Mouse (Mus musculus): ENCODE results near the gene Usp47.

The Usp47 gene

DNA sequence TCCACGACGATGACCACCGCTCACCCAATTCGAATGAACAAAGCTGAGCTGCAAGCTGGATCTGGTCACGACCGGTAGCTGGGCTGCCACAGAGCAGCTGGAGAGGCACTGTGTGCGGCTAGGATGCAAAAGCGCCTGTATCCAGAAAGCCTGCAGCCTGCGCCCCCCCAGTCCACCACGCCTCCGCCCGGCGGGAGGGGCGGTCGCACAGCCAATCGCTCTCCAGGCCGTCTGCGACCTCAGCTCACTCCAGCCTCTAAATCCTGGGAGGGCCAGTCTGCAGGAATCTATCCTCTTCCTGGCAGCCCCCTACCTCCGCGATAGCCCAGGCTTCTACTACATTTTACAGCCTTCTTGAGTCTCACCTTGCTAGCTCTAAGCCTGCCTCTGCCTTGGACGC is 135.6 kb downstream of the Usp47 start, which contains the start of gene Dkk3:
Gene Dkk3 (minus strand): TSS at position 116 of the 400 bp plus-strand sequence.
- DNase-seq: peak; percentile 73

DNA sequence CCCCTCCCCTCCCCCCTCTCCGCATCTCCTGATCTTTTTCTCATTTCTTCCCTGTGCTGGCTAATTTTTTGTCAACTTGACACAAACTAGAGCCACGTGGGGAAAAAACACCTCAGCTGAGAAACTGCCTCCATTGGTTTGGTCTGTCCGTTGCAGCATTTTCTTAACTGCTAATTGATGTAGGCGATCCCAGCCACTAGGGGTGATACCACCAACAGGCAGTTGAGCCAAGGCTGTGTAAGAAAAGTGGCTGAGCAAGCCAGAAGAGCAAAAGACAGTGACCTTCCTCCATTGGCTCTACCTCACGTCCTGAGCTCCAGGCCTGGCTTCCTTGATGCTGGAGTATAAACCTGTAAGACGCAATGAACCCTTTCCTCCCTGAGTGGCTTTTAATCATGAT is 136.5 kb downstream of the Usp47 start:
- DNase-seq: peak; percentile 46
